Mouse (Mus musculus): ENCODE data around the gene Rbbp9.

The Rbbp9 gene

DNA sequence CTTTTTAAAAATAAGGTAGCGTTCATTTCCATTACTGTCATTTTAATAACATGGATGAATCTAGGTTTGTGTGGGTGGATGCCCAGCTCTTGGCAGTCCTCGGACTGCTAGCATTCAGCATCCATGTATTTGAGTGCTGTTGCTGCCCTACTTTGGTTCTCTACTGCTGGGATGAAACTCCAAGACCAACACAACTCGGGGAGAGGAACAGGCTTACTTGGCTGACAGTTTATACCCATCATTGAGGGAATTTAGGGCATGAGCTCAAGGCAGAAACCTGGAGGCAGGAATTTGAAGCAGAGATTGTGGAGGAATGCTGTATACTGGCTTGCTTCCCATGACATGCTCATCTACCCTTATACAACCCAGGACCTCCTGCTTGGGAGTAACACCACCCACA, 36.0 kb downstream of the Rbbp9 start:
- DNase-seq (ENCODE audit: low read depth, low spot score): no peak

DNA sequence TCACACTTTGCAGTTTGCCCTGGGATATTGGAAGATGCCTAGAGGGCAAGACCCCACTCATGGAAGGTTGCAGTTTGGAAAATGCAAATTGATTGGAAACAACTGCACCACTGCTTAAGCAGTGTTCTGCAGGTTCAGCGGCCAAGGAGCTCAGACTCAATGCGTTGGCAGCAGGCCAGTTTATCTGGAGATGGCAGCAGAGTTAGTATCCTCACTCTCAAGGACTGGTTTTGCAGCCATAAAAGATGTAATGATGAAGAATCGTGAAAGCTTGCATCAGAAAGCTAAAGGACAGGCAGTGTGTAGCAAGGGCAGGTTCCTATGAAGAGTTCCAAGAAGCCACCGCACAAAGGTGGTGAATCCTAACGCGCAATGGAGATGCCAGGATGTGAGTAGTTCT, 48.5 kb downstream of the Rbbp9 start:
- no peak for DNase-seq (ENCODE audit: low read depth, low spot score)

All from retina, postnatal 7 days (tissue).